Mouse (Mus musculus): Measurements from ENCODE around the gene Minos1. TPM values are rescaled to one million over a fixed set of nuclear protein-coding genes. Genes with fewer than 3 reads are reported as not detected.
A peak's percentile ranks its signal among the peaks of the same experiment; 100 is the strongest.

Minos1 gene
- polyA plus RNA-seq, 1 experiment from 2014 or later = 290 TPM

DNA sequence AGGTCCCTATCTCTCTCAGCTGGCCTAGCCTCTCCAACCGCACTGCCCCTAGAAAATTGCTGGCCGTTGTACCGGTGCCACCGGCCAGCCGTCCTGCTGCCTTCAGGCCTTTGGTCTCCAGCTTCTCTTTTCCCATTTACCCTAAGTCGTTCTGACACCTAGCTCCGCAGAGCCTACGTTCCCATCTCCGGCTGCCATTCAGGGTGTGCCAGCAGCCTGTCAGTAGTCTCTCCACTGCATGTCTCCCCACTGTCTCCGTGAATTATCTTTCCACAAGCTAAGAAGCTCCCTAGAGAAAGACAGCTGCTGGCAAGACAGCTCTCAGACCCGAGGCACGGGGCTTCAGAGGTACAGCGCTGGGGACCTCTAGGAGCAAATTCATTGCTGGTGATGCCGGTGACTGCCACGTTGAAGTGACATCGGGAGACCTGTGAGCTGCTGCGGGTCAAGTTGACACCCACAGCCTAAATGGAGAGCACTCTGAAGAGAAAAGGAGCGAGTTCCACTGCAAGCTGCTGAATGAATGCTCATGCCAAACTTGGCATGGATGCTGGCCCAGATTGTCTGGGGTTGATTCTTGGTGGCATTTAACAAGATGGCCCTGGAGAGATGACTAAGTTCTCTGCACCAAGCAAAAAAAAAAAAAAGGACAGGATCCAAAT lies 49.5 kb downstream of the Minos1 start:
- H3K27me3 ChIP-seq = peaks cover 68% of the 10 kb centered on the region
- H3K27ac ChIP-seq (replicated peaks) = no peak overlapping the region
- H3K4me2 ChIP-seq = no peak overlapping the region
- no peak overlapping the region for H3K9ac ChIP-seq
- no peak for ATAC-seq (ENCODE audit: insufficient read depth)
- no peak overlapping the region for H3K4me3 ChIP-seq (replicated peaks)
- H3K9me3 ChIP-seq (replicated peaks) = no peaks in the 10 kb centered on the region
- no peaks in the 10 kb centered on the region for H3K4me1 ChIP-seq (replicated peaks)
- 64% methylated on average over 18 of the region's 18 CpGs for WGBS (ENCODE audit: insufficient replicate concordance)
- no peaks in the 10 kb centered on the region for H3K36me3 ChIP-seq (replicated peaks)

DNA sequence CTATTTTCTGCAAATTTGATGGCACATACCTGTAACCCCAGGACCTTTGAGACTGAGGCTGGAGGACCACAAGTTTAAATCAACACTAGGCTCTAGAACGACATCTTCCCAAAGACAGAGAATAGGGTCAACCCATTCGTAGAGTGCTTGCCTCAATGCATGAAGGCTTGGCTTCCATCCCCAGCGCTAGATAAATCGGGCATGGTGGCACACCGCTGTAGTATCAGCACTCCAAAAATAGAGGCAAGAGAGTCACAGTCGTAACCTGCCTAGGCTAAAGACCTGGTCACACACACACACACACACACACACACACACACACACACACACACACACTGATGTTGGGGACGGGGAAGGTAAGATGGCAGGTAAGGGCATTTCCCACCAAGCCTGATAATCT lies 50.7 kb downstream of the Minos1 start:
- Histone ChIP-seq H3K4me2 (no peak overlapping the region), H3K9me3 (replicated peaks) (no peaks in the 10 kb centered on the region), H3K27me3 (peaks cover 71% of the 10 kb centered on the region), H3K36me3 (replicated peaks) (no peaks in the 10 kb centered on the region), H3K27ac (replicated peaks) (no peak overlapping the region), H3K9ac (no peak overlapping the region), H3K4me1 (replicated peaks) (peaks cover 3% of the 10 kb centered on the region; the same call in 1 of the 2 replicates), H3K4me3 (replicated peaks) (no peak overlapping the region)
- 79% methylated on average over 7 of the region's 7 CpGs for WGBS (ENCODE audit: insufficient replicate concordance)
- no peak for ATAC-seq (ENCODE audit: insufficient read depth)

GRCm38 (mm10) chr4:139079439-139079838 lies 51.5 kb downstream of the Minos1 start:
- Histone ChIP-seq H3K27ac (replicated peaks) (no peak overlapping the region), H3K4me1 (replicated peaks) (peaks cover 6% of the 10 kb centered on the region; the same call in 1 of the 2 replicates), H3K4me3 (replicated peaks) (no peak overlapping the region), H3K4me2 (no peak overlapping the region), H3K9me3 (replicated peaks) (no peaks in the 10 kb centered on the region), H3K36me3 (replicated peaks) (no peaks in the 10 kb centered on the region), H3K27me3 (peaks cover 72% of the 10 kb centered on the region), H3K9ac (no peak overlapping the region)
- 70% methylated on average over 11 of the region's 11 CpGs for WGBS (ENCODE audit: insufficient replicate concordance)
- no peak for ATAC-seq (ENCODE audit: insufficient read depth)

GRCm38 (mm10) chr4:139078726-139079125 lies 52.2 kb downstream of the Minos1 start:
- WGBS (ENCODE audit: insufficient replicate concordance) = 17% methylated on average over 4 of the region's 4 CpGs
- H3K4me2 ChIP-seq = no peak overlapping the region
- H3K4me1 ChIP-seq (replicated peaks) = peaks cover 6% of the 10 kb centered on the region; the same call in 1 of the 2 replicates
- peaks cover 75% of the 10 kb centered on the region for H3K27me3 ChIP-seq
- no peaks in the 10 kb centered on the region for H3K36me3 ChIP-seq (replicated peaks)
- H3K4me3 ChIP-seq (replicated peaks) = no peak overlapping the region
- ATAC-seq (ENCODE audit: insufficient read depth) = no peak
- no peaks in the 10 kb centered on the region for H3K9me3 ChIP-seq (replicated peaks)
- no peak overlapping the region for H3K9ac ChIP-seq
- H3K27ac ChIP-seq (replicated peaks) = no peak overlapping the region

DNA sequence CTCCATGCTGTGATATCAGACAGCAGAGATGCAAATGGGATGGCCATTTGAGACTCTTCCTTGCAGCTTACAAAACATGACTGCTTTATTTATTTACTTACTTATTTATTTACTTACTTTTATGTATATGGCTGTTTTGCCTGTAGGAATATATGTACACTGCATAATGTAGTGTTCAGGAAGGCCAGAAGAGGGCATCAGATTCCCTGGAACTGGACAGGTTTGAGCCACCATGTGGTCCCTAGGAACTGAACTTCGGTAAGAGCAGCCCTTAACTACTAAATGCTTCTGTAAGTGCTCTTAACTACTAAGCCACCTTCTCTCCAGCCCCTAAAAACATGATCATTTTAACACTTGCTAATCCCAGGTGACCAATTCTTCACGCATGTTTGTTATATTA lies 52.6 kb downstream of the Minos1 start:
- H3K9me3 ChIP-seq (replicated peaks) = no peaks in the 10 kb centered on the region
- H3K4me3 ChIP-seq (replicated peaks) = no peak overlapping the region
- H3K27me3 ChIP-seq = peaks cover 76% of the 10 kb centered on the region
- no peak overlapping the region for H3K9ac ChIP-seq
- 30% methylated on average over 2 of the region's 2 CpGs for WGBS (ENCODE audit: insufficient replicate concordance)
- H3K4me2 ChIP-seq = no peak overlapping the region
- peaks cover 6% of the 10 kb centered on the region; the same call in 1 of the 2 replicates for H3K4me1 ChIP-seq (replicated peaks)
- no peak overlapping the region for H3K27ac ChIP-seq (replicated peaks)
- ATAC-seq (ENCODE audit: insufficient read depth) = no peak
- no peaks in the 10 kb centered on the region for H3K36me3 ChIP-seq (replicated peaks)

DNA sequence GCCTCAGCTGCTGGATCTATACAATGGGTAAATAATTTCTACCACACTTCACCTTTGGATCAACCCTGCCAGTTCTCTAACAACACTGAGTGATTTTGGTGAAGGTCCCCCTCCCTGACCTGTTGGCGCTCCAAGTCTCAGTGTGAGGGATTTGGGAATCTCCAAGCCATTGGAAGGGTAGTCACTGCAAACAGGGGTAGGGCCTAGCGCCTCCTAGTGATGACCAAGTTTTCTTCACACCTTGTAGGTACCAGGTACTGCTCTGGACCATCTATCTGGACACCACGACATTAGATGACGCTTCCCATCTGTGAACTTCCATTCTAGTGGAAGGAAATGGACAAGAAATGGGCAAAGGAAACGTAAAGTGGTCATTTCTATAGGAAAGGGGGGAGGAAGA lies 55.0 kb downstream of the Minos1 start:
- peaks cover 6% of the 10 kb centered on the region; the same call in 1 of the 2 replicates for H3K4me1 ChIP-seq (replicated peaks)
- no peak overlapping the region for H3K4me3 ChIP-seq (replicated peaks)
- H3K27ac ChIP-seq (replicated peaks) = no peak overlapping the region
- peaks cover 77% of the 10 kb centered on the region for H3K27me3 ChIP-seq
- 14% methylated on average over 5 of the region's 5 CpGs for WGBS (ENCODE audit: insufficient replicate concordance)
- H3K4me2 ChIP-seq = no peak overlapping the region
- H3K9ac ChIP-seq = no peak overlapping the region
- no peak for ATAC-seq (ENCODE audit: insufficient read depth)
- no peaks in the 10 kb centered on the region for H3K9me3 ChIP-seq (replicated peaks)
- no peaks in the 10 kb centered on the region for H3K36me3 ChIP-seq (replicated peaks)

DNA sequence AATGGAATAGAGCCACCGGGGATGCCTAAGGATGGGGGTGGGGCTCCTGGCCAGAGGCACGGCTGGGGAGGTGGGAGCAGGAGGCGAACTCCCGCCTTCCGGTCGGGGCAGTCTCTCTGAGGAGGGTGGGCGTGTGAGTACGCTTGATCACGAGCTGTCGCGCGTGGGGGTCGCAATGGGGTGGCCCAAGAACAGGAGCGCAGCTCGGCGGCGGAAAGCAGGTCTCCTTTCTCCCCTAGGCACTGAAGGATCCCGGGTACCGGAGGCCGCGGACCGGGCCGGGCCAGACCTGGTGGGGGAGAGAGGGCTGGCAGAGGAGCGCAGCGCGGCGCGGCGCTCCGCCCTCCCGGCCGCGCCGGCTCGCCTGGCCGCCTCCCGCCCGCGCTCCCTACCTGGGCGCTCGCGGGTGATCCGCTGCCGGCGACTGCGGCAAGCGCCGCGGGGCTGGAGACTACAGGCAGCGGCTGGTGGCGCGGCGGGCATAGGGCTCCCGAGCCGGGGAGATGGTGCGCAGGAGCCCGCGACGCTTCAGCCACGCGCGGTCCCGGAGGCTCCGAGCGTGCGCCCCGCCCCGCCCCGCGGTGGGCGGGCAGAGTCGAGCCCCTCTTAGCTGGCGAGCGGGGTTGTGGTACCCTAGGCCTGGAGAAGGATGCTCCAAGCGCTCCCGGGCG lies 55.7 kb downstream of the Minos1 start, which contains the start of gene Htr6:
Gene Htr6 (minus strand): TSS at position 530 of the 671 bp plus-strand sequence.
- ATAC-seq (ENCODE audit: insufficient read depth) = no peak

GRCm38 (mm10) chr4:139074060-139074459 lies 56.9 kb downstream of the Minos1 start:
- Histone ChIP-seq H3K4me1 (replicated peaks) (peaks cover 6% of the 10 kb centered on the region; the same call in 1 of the 2 replicates), H3K4me3 (replicated peaks) (no peak overlapping the region), H3K4me2 (no peak overlapping the region), H3K27ac (replicated peaks) (no peak overlapping the region), H3K9ac (no peak overlapping the region), H3K27me3 (peaks cover 87% of the 10 kb centered on the region), H3K9me3 (replicated peaks) (no peaks in the 10 kb centered on the region), H3K36me3 (replicated peaks) (no peaks in the 10 kb centered on the region)
- WGBS (ENCODE audit: insufficient replicate concordance) = 17% methylated on average over 29 of the region's 29 CpGs
- no peak for ATAC-seq (ENCODE audit: insufficient read depth)

More for the DNA sequence above, 55.7 kb downstream of the Minos1 start, which contains the start of gene Htr6:
- 2% methylated on average over 61 of the region's 77 CpGs for WGBS (ENCODE audit: insufficient replicate concordance)
- H3K9me3 ChIP-seq (replicated peaks) = no peaks in the 10 kb centered on the region
- H3K4me2 ChIP-seq = peak within 1 kb of the TSS; percentile 55
- H3K4me3 ChIP-seq (replicated peaks) = peak within 1 kb of the TSS; percentile 33
- H3K27me3 ChIP-seq = peaks cover 82% of the 10 kb centered on the region
- no peaks in the 10 kb centered on the region for H3K36me3 ChIP-seq (replicated peaks)
- H3K9ac ChIP-seq = no peak within 1 kb of the TSS
- no peak within 1 kb of the TSS for H3K27ac ChIP-seq (replicated peaks)
- peaks cover 6% of the 10 kb centered on the region; the same call in 1 of the 2 replicates for H3K4me1 ChIP-seq (replicated peaks)

GRCm38 (mm10) chr4:139068287-139068686 lies 62.6 kb downstream of the Minos1 start:
- no peak overlapping the region for H3K9ac ChIP-seq
- H3K27me3 ChIP-seq = peaks cover 46% of the 10 kb centered on the region
- 19% methylated on average over 4 of the region's 4 CpGs for WGBS (ENCODE audit: insufficient replicate concordance)
- no peaks in the 10 kb centered on the region for H3K4me1 ChIP-seq (replicated peaks)
- no peak overlapping the region for H3K4me3 ChIP-seq (replicated peaks)
- no peaks in the 10 kb centered on the region for H3K9me3 ChIP-seq (replicated peaks)
- ATAC-seq (ENCODE audit: insufficient read depth) = no peak
- no peak overlapping the region for H3K4me2 ChIP-seq
- no peaks in the 10 kb centered on the region for H3K36me3 ChIP-seq (replicated peaks)
- no peak overlapping the region for H3K27ac ChIP-seq (replicated peaks)

- Histone ChIP-seq H3K9ac (no peak overlapping the region), H3K36me3 (replicated peaks) (no peaks in the 10 kb centered on the region), H3K27ac (replicated peaks) (no peak overlapping the region), H3K9me3 (replicated peaks) (no peaks in the 10 kb centered on the region), H3K4me1 (replicated peaks) (no peaks in the 10 kb centered on the region), H3K4me3 (replicated peaks) (no peak overlapping the region), H3K27me3 (peaks cover 15% of the 10 kb centered on the region), H3K4me2 (no peak overlapping the region)
- ATAC-seq (ENCODE audit: insufficient read depth) = no peak
- WGBS (ENCODE audit: insufficient replicate concordance) = 64% methylated on average over 5 of the region's 5 CpGs
Measured at GRCm38 (mm10) chr4:139064831-139065230, 66.1 kb downstream of the Minos1 start.

- H3K36me3 ChIP-seq (replicated peaks) = no peaks in the 10 kb centered on the region
- H3K27ac ChIP-seq (replicated peaks) = no peak overlapping the region
- 7% methylated on average over 7 of the region's 7 CpGs for WGBS (ENCODE audit: insufficient replicate concordance)
- no peak overlapping the region for H3K4me2 ChIP-seq
- H3K9me3 ChIP-seq (replicated peaks) = no peaks in the 10 kb centered on the region
- ATAC-seq (ENCODE audit: insufficient read depth) = no peak
- no peak overlapping the region for H3K9ac ChIP-seq
- H3K4me1 ChIP-seq (replicated peaks) = no peaks in the 10 kb centered on the region
- H3K4me3 ChIP-seq (replicated peaks) = no peak overlapping the region
- peaks cover 3% of the 10 kb centered on the region; the same call in 1 of the 2 replicates for H3K27me3 ChIP-seq
Measured at GRCm38 (mm10) chr4:139059569-139059968, 71.3 kb downstream of the Minos1 start.
